7 mouse cellular contexts compared by ENCODE assay signal in genomic region chr7:131543623-131544481, GRCm38 (mm10). TPM values are rescaled to one million over a fixed set of nuclear protein-coding genes. Genes with fewer than 3 reads are reported as not detected.
DNase-seq lines count a peak whose midpoint lies in the region; ATAC-seq and TF ChIP-seq lines count a peak whose summit lies in the region.

No protein-coding gene starts in this region.

- H3K27me3 ChIP-seq in E14TG2a.4 (ENCODE audit: insufficient read depth, low read length) = peaks cover 92% of the 10 kb centered on the region
- peaks cover 93% of the 10 kb centered on the region for H3K27me3 ChIP-seq in heart, embryonic 12.5 days (replicated peaks)
- peaks cover 96% of the 10 kb centered on the region for H3K27me3 ChIP-seq in limb, embryonic 15.5 days
- H3K27me3 ChIP-seq in splenic B cell, adult 2 months (ENCODE audit: control insufficient read depth, insufficient read depth, low read length, poor library complexity, severe bottlenecking) = peaks cover 11% of the 10 kb centered on the region; the same call in 1 of the 2 replicates

- H3K36me3 ChIP-seq in E14TG2a.4 (ENCODE audit: insufficient read depth, low read length) = no peaks in the 10 kb centered on the region
- no peaks in the 10 kb centered on the region for H3K36me3 ChIP-seq in heart, embryonic 12.5 days
- H3K36me3 ChIP-seq in limb, embryonic 15.5 days = no peaks in the 10 kb centered on the region
- no peaks in the 10 kb centered on the region for H3K36me3 ChIP-seq in splenic B cell, adult 2 months (ENCODE audit: control insufficient read depth, insufficient read depth, low read length, poor library complexity, severe bottlenecking)

- peaks cover 30% of the 10 kb centered on the region for H3K4me1 ChIP-seq in E14TG2a.4 (replicated peaks; ENCODE audit: low read depth, low read length)
- peaks cover 31% of the 10 kb centered on the region for H3K4me1 ChIP-seq in heart, embryonic 12.5 days (replicated peaks)
- H3K4me1 ChIP-seq in limb, embryonic 15.5 days = peaks cover 32% of the 10 kb centered on the region

- peak overlapping the region; percentile 81 for H3K4me3 ChIP-seq in E14TG2a.4 (replicated peaks; ENCODE audit: low read length)
- peak overlapping the region; percentile 44 for H3K4me3 ChIP-seq in heart, embryonic 12.5 days
- peak overlapping the region; percentile 39 for H3K4me3 ChIP-seq in limb, embryonic 15.5 days

- under 1% methylated on average over 73 of the region's 75 CpGs for WGBS in heart, embryonic 12.5 days
- WGBS in limb, embryonic 15.5 days = under 1% methylated on average over 75 of the region's 75 CpGs

- no peak overlapping the region for H3K9ac ChIP-seq in heart, embryonic 12.5 days
- no peak overlapping the region for H3K9ac ChIP-seq in limb, embryonic 15.5 days

- peak; percentile 37 for DNase-seq in CD4-positive, CD25-positive, alpha-beta regulatory T cell, adult 2 months (ENCODE audit: low read depth, low spot score)
- DNase-seq in splenic B cell, adult 2 months (ENCODE audit: low read depth, low spot score) = peak; percentile 45
- no peak for DNase-seq in layer of hippocampus, adult 9-10 months (ENCODE audit: low spot score)
- DNase-seq in cerebellum, postnatal 36 days = no peak

- no peak for ATAC-seq in heart, embryonic 12.5 days (ENCODE audit: insufficient number of reproducible peaks, low FRiP score)
- no peak for ATAC-seq in limb, embryonic 15.5 days (ENCODE audit: insufficient number of reproducible peaks, low FRiP score, low TSS enrichment, low read depth)

- no peak for TF ChIP-seq CTCF in E14TG2a.4 (conservative IDR thresholded peaks at IDR 0.05; ENCODE audit: low read length)

- no peak overlapping the region for H3K27ac ChIP-seq in heart, embryonic 12.5 days (ENCODE audit: poor library complexity, severe bottlenecking)
- no peak overlapping the region for H3K27ac ChIP-seq in limb, embryonic 15.5 days

- no peaks in the 10 kb centered on the region for H3K9me3 ChIP-seq in E14TG2a.4 (ENCODE audit: low read length)
- H3K9me3 ChIP-seq in heart, embryonic 12.5 days (replicated peaks) = no peaks in the 10 kb centered on the region
- H3K9me3 ChIP-seq in limb, embryonic 15.5 days = no peaks in the 10 kb centered on the region

- H3K4me2 ChIP-seq in heart, embryonic 12.5 days = peak overlapping the region; percentile 74
- H3K4me2 ChIP-seq in limb, embryonic 15.5 days = peak overlapping the region; percentile 72

RNA-seq across cellular contexts. Expression of gene Hmx3, which starts 1.2 kb away (rescaled TPM):
- polyA plus RNA-seq in heart, embryonic 12.5 days (2016; fragmentation: Nextera tagmentation; extraction: Ambion mirVana) = not detected in 2 replicates
- not detected in 2 replicates for polyA plus RNA-seq in limb, embryonic 15.5 days (2015; fragmentation: Nextera tagmentation; extraction: Ambion mirVana)

RNA-seq across cellular contexts. Expression of gene Hmx2, which starts 4.7 kb away (rescaled TPM):
- polyA plus RNA-seq in heart, embryonic 12.5 days (2016; fragmentation: Nextera tagmentation; extraction: Ambion mirVana) = not detected in 2 replicates
- polyA plus RNA-seq in limb, embryonic 15.5 days (2015; fragmentation: Nextera tagmentation; extraction: Ambion mirVana) = not detected in 2 replicates

RNA-seq across cellular contexts. Expression of gene Bub3, which starts 16.2 kb away (rescaled TPM):
- 129 and 133 TPM in 2 replicates for polyA plus RNA-seq in heart, embryonic 12.5 days (2016; fragmentation: Nextera tagmentation; extraction: Ambion mirVana)
- polyA plus RNA-seq in limb, embryonic 15.5 days (2015; fragmentation: Nextera tagmentation; extraction: Ambion mirVana) = 176 and 179 TPM in 2 replicates

Comparison
In these comparisons a context has a peak if more than half of its experiments do, and no peak if none do; other contexts are left out.
1. DNase-seq: peak in CD4-positive, CD25-positive, alpha-beta regulatory T cell, adult 2 months (single experiment) and splenic B cell, adult 2 months (single experiment); none in layer of hippocampus, adult 9-10 months (single experiment) and cerebellum, postnatal 36 days (0 of 2).
2. Peak in every context shown above with its lines, with median percentiles within 50 percentile points of each other: H3K4me3 ChIP-seq.